ENCODE assay signal across 8 mouse cellular contexts in the genomic region with DNA sequence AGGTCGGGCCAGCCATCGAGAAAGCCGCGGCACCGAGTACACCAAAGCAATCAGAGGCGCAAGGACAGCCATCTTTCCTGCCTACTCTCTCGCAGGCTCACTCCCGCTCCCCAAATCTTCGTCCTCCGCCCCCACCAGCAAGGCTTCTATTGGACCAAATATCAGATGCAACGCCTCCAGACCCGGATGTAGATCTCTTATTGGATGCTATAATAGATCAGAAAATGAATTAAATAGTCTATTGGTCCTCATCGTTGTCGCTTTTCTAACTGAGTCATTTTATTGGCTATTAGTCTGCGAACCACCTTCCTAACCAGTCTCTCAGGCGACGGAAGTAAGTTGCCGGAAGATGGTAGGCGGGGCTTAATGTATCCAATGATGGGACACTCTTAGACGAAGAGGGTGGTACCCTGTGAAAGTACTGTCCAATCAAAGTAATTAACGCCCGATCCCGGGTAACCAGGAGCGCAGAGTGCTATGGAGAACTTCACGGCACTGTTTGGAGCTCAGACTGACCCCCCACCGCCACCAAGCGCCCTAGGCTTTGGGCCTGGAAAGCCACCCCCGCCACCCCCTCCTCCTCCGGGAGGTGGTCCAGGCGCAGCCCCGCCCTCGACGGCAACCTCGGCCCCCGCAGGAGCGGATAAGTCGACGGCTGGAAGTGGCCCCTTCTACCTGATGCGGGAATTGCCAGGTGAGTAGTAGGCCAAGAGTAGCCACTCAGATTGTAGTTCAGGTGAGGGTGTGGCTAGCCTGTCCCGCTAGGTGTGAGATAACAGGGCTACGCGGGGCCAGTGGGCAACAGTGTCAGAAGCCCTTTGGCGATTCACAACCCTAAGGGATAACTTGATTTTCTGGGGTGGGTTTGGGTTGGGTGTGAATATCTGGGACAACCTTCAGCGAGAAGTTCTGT. TPM values are rescaled to one million over a fixed set of nuclear protein-coding genes. Genes with fewer than 3 reads are reported as not detected.
DNase-seq lines count a peak whose midpoint lies in the region; ATAC-seq and TF ChIP-seq lines count a peak whose summit lies in the region.

Gene Gm28635, minus strand, starts transcription at position 74 of the 913 bp plus-strand sequence.
Gene Med19, plus strand, starts transcription at position 435 of the 913 bp plus-strand sequence.

- peak within 1 kb of the TSS; percentile 86 for H3K9ac ChIP-seq in ES-E14 (ENCODE audit: insufficient read depth, low read depth, low read length, poor library complexity, severe bottlenecking)
- H3K9ac ChIP-seq in forebrain, embryonic 15.5 days (replicated peaks): peak within 1 kb of the TSS; percentile 76

- H3K27me3 ChIP-seq in forebrain, embryonic 15.5 days: no peaks in the 10 kb centered on the region

- H3K36me3 ChIP-seq in ES-E14 (ENCODE audit: control insufficient read depth, insufficient read depth, low read length, poor library complexity, severe bottlenecking): peaks cover 19% of the 10 kb centered on the region
- H3K36me3 ChIP-seq in forebrain, embryonic 15.5 days: peaks cover 29% of the 10 kb centered on the region

- peak within 1 kb of the TSS; percentile 64 for H3K4me2 ChIP-seq in forebrain, embryonic 15.5 days (replicated peaks)

- in situ Hi-C loops in ES-E14 (cut with MboI; ENCODE audit: low sequenced_read_pairs in 2 of 2, unreplicated experiment in 2 of 2): no loop called here

- peak within 1 kb of the TSS; percentile 73; the same call in 1 of the 2 replicates for H3K27ac ChIP-seq in ES-E14 (ENCODE audit: insufficient read depth, low read depth, low read length, poor library complexity, severe bottlenecking)
- H3K27ac ChIP-seq in forebrain, embryonic 15.5 days (replicated peaks): peak within 1 kb of the TSS; percentile 76

- peak within 1 kb of the TSS; percentile 93 to 96 for H3K4me3 ChIP-seq in ES-E14 (ENCODE audit: insufficient read depth in 1 of 2, low read depth in 1 of 2, low read length in 2 of 2, poor library complexity in 1 of 2, severe bottlenecking in 1 of 2)
- peak within 1 kb of the TSS; percentile 82 for H3K4me3 ChIP-seq in forebrain, embryonic 15.5 days
- H3K4me3 ChIP-seq in lung, adult 2 months (replicated peaks; ENCODE audit: extremely low read depth, low read depth, low read length): peak within 1 kb of the TSS; percentile 91

- peak; percentile 56; the same call in 1 of the 2 replicates for TF ChIP-seq POLR2A in lung, adult 2 months (IDR thresholded peaks at IDR 0.05; ENCODE audit: borderline replicate concordance, extremely low read depth, low read depth, low read length)

- intact Hi-C loops in heart, postnatal 25 days (cut with DNase I): loop anchor here (5.0 kb wide), 1 partner anchor 34 kb away; no protein-coding TSS in a partner anchor

- peak; percentile 100 for ATAC-seq in forebrain, embryonic 15.5 days (replicated peaks)
- ATAC-seq in neutrophil, adult 5-6 weeks (ENCODE audit: extremely low read depth, insufficient number of reproducible peaks, low FRiP score, poor library complexity, severe bottlenecking): peak; percentile 97

- peaks cover 2 to 5% of the 10 kb centered on the region in 2 experiments; a peak in 2 of 4 replicates for H3K4me1 ChIP-seq in ES-E14 (ENCODE audit: control insufficient read depth in 2 of 2, insufficient read depth in 2 of 2, low read length in 2 of 2, poor library complexity in 1 of 2)
- peaks cover 25% of the 10 kb centered on the region for H3K4me1 ChIP-seq in forebrain, embryonic 15.5 days
- no peaks in the 10 kb centered on the region; the same call in 1 of the 2 replicates for H3K4me1 ChIP-seq in lung, adult 2 months (ENCODE audit: control insufficient read depth, insufficient read depth, low read length)

- WGBS in forebrain, embryonic 15.5 days: under 1% methylated on average over 44 of the region's 44 CpGs
- WGBS in lung, adult 2 months: under 1% methylated on average over 44 of the region's 44 CpGs

- TF ChIP-seq CTCF in lung, adult 2 months (IDR thresholded peaks at IDR 0.05; ENCODE audit: insufficient read depth, low read length): no peak

- no peaks in the 10 kb centered on the region for H3K9me3 ChIP-seq in ES-E14 (ENCODE audit: control insufficient read depth, insufficient read depth, low read depth, low read length)
- H3K9me3 ChIP-seq in forebrain, embryonic 15.5 days: no peaks in the 10 kb centered on the region

- peak; percentile 99 for DNase-seq in ES-E14 (ENCODE audit: low read depth, low spot score)
- peak; percentile 97 for DNase-seq in cerebellum, adult 11-12 months
- DNase-seq in heart, postnatal 25 days (ENCODE audit: low spot score): peak; percentile 91
- DNase-seq in layer of hippocampus, adult 18-20 months (ENCODE audit: low spot score in 2 of 2): peak; percentile 93 to 98
- DNase-seq in lung, adult 2 months: peak; percentile 85
- peak; percentile 79 to 94 for DNase-seq in thymus, adult 18-20 months

TF ChIP-seq in ES-E14, 5 proteins besides CTCF, POLR2A, EP300 and RAD21:
- TF ChIP-seq CHD2 (IDR thresholded peaks at IDR 0.05; ENCODE audit: low read depth, low read length): peak; percentile 94
- TF ChIP-seq ZC3H11A (IDR thresholded peaks at IDR 0.05; ENCODE audit: borderline replicate concordance, low read depth, low read length): no peak
- 0 out of 2 replicates have a peak, but pooled peaks have one; percentile 4 for TF ChIP-seq HCFC1 (IDR thresholded peaks at IDR 0.05; ENCODE audit: borderline replicate concordance, insufficient read depth, low read length)
- TF ChIP-seq MAFK (IDR thresholded peaks at IDR 0.05; ENCODE audit: insufficient read depth, low read depth, low read length): no peak

RNA-seq across cellular contexts. Expression of gene Gm28635, which starts in this region (rescaled TPM):
- 1.1 and 2.7 TPM in 2 replicates for total RNA-seq in ES-E14 (2012; rRNA removed)
- polyA plus RNA-seq in forebrain, embryonic 15.5 days (2015; fragmentation: Nextera tagmentation; extraction: Ambion mirVana): not detected in 2 replicates
- total RNA-seq in heart, postnatal 25 days (2021): 1 to 10 TPM; 5.4 to 5.8 TPM
- 1 to 10 TPM; 2.4 to 7.2 TPM for total RNA-seq in layer of hippocampus, adult 18-20 months (2021)
- not detected in 2 replicates for polyA plus RNA-seq in lung, adult 2 months (2012; rRNA removed)
- 0.12 TPM in 1 of 2 replicates, not detected in the other for total RNA-seq in neutrophil, adult 5-6 weeks (2017)

RNA-seq across cellular contexts. Expression of gene Med19, which starts in this region (rescaled TPM):
- total RNA-seq in ES-E14 (2012; rRNA removed): 17.1 and 31.4 TPM in 2 replicates
- polyA plus RNA-seq in forebrain, embryonic 15.5 days (2015; fragmentation: Nextera tagmentation; extraction: Ambion mirVana): 51.7 and 54.7 TPM in 2 replicates
- 10 to 100 TPM; 13.2 to 13.7 TPM for total RNA-seq in heart, postnatal 25 days (2021)
- 10 to 100 TPM; 33.9 to 34.4 TPM for total RNA-seq in layer of hippocampus, adult 18-20 months (2021)
- 6.9 and 8.9 TPM in 2 replicates for polyA plus RNA-seq in lung, adult 2 months (2012; rRNA removed)
- total RNA-seq in neutrophil, adult 5-6 weeks (2017): 14.5 and 16.5 TPM in 2 replicates

Comparison
In these comparisons a context has a peak if more than half of its experiments do, and no peak if none do; other contexts are left out.
1. Peak in every context shown above with its lines: DNase-seq, ATAC-seq, H3K4me3 ChIP-seq and H3K27ac ChIP-seq.